Mouse (Mus musculus): ENCODE results near the gene Upf3b. TPM values are rescaled to one million over a fixed set of nuclear protein-coding genes. Genes with fewer than 3 reads are reported as not detected.
"Not testable (repeated sequence)": the region's sequence is repeated elsewhere in the genome, so short reads cannot be mapped to it uniquely, and the experiment has no call there.

Upf3b gene
- polyA plus RNA-seq, 1 experiment from 2014 or later: 9.2 TPM

DNA sequence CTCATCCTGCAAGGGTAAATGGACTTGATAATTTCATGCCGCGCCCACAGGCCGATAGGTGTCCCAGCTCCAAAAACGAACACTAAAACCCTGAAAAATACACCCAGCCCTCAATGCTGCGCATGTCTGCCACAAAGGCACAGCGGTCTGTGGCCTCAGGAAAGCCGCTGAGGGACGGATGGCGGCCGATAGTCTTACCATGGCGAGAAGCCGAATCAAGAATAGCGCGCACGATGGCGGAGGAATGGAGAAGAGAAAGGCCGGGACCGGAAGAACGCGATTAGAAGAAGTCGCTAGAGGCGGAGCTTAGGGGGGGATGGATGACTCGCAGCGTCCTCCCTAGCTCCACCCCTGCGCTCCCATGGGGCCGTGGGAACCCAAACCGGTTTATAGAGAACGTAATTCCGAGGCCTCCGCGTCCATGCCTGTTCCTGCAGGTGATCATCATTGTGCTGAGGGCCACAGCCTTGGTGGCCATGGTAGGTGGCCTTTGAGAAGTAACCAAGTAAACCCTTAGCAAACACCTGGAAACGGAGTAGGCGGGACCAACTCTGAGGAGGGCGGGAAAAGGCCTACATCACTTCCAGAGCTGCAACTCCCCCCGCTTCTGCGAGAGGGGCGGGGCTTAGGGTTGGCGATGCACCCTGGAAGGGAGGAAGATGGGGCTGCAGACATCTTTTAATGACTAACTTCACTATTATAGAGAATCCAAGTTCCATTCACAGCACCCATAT lies 25.0 kb downstream of the Upf3b start, which contains the start of gene Rpl39:
Gene Rpl39 (minus strand): TSS at position 476 of the 734 bp plus-strand sequence.
- Histone ChIP-seq H3K9me3 (ENCODE audit: control insufficient read depth, low read length) (no peaks in the 10 kb centered on the region), H3K4me3 (ENCODE audit: low read depth, low read length) (peak within 1 kb of the TSS; percentile 52), H3K27ac (replicated peaks) (peak within 1 kb of the TSS; percentile 81), H3K9ac (ENCODE audit: low read length) (peak within 1 kb of the TSS; percentile 62), H3K4me2 (replicated peaks; ENCODE audit: low read depth) (peak within 1 kb of the TSS; percentile 44), H3K4me1 (replicated peaks; ENCODE audit: control insufficient read depth, insufficient read depth) (no peaks in the 10 kb centered on the region), H3K27me3 (ENCODE audit: control insufficient read depth, insufficient read depth, low read length) (no peaks in the 10 kb centered on the region), H3K36me3 (ENCODE audit: control insufficient read depth, insufficient read depth, low read length) (no peaks in the 10 kb centered on the region)
- TF ChIP-seq EP300 (optimal IDR thresholded peaks at IDR 0.05) (no peak), CTCF (IDR thresholded peaks at IDR 0.05; ENCODE audit: low read depth) (no peak)
- ATAC-seq (ENCODE audit: low FRiP score, low TSS enrichment) (peak; percentile 94), DNase-seq (ENCODE audit: low spot score) (peak; percentile 87)
- WGBS: 9% methylated on average over 38 of the region's 38 CpGs

DNA sequence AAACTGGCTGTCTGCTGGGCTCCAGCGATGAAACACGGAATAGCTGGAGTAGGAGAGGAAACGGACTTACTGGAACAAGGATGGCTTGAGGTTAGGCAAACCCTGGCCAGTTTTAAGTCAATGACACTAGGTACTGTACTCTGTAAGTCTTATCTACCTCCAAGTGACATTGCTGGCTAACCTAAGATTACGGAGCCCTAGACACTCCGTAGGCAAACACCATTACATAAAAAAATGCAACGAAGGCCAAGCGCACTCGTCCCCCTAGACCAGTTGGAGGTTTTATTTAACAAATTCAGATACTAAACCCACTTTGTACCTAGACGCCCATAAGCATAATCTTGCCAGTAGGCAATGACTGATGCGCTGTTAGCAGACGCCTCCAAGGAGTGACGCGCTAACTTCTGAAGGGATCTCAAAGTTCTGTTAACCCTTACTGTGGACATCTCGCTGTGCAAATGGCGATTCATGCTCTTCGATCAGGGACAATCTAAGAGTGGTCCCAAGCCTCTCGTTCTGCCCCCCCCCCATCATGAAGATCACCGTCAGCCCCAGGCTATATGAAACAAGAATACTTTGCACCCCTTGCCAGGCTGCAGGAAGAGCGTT lies 25.7 kb downstream of the Upf3b start:
- Histone ChIP-seq H3K4me2 (replicated peaks; ENCODE audit: low read depth) (peak overlapping the region; percentile 42), H3K36me3 (ENCODE audit: control insufficient read depth, insufficient read depth, low read length) (no peaks in the 10 kb centered on the region), H3K4me1 (replicated peaks; ENCODE audit: control insufficient read depth, insufficient read depth) (no peaks in the 10 kb centered on the region), H3K4me3 (ENCODE audit: low read depth, low read length) (peak overlapping the region; percentile 52), H3K9me3 (ENCODE audit: control insufficient read depth, low read length) (no peaks in the 10 kb centered on the region), H3K27ac (replicated peaks) (peak overlapping the region; percentile 81), H3K9ac (ENCODE audit: low read length) (peak overlapping the region; percentile 62), H3K27me3 (ENCODE audit: control insufficient read depth, insufficient read depth, low read length) (no peaks in the 10 kb centered on the region)
- no peak for DNase-seq (ENCODE audit: low spot score)
- no peak for TF ChIP-seq CTCF (IDR thresholded peaks at IDR 0.05; ENCODE audit: low read depth)
- ATAC-seq (ENCODE audit: low FRiP score, low TSS enrichment): peak; percentile 16; the same call in 1 of the 2 replicates
- WGBS: 13% methylated on average over 19 of the region's 19 CpGs

DNA sequence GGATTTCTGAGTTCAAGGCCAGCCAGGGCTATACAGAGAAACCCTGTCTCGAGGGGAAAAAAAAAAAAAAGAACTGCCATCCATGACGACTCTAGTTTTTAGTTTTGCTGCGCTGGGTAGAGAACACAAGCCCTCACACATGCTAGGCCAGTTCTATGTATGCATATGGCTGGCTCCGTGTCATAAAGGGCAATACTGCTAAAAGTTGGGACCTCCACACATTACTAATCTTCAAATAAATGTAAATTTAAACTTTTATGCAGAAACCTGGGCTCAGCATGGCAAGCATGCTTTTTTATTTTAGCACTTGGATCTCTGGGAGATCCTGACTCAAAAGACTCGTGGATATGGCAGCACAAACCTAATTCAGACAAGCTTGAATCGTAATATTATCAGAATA lies 28.9 kb downstream of the Upf3b start:
- Histone ChIP-seq H3K9me3 (ENCODE audit: control insufficient read depth, low read length) (no peaks in the 10 kb centered on the region), H3K36me3 (ENCODE audit: control insufficient read depth, insufficient read depth, low read length) (no peaks in the 10 kb centered on the region), H3K4me2 (replicated peaks; ENCODE audit: low read depth) (no peak overlapping the region), H3K4me3 (ENCODE audit: low read depth, low read length) (no peak overlapping the region), H3K27ac (replicated peaks) (no peak overlapping the region), H3K27me3 (ENCODE audit: control insufficient read depth, insufficient read depth, low read length) (no peaks in the 10 kb centered on the region), H3K4me1 (replicated peaks; ENCODE audit: control insufficient read depth, insufficient read depth) (no peaks in the 10 kb centered on the region), H3K9ac (ENCODE audit: low read length) (no peak overlapping the region)
- TF ChIP-seq CTCF (IDR thresholded peaks at IDR 0.05; ENCODE audit: low read depth) (no peak), EP300 (optimal IDR thresholded peaks at IDR 0.05) (no peak)
- WGBS: 59% methylated on average over 6 of the region's 6 CpGs
- ATAC-seq (ENCODE audit: low FRiP score, low TSS enrichment): no peak
- no peak for DNase-seq (ENCODE audit: low spot score)

- 73% methylated on average over 3 of the region's 4 CpGs for WGBS
- H3K4me3 ChIP-seq (ENCODE audit: low read depth, low read length); DNase-seq (ENCODE audit: low spot score); H3K9ac ChIP-seq (ENCODE audit: low read length); H3K27ac ChIP-seq (replicated peaks); H3K27me3 ChIP-seq (ENCODE audit: control insufficient read depth, insufficient read depth, low read length); H3K4me1 ChIP-seq (replicated peaks; ENCODE audit: control insufficient read depth, insufficient read depth); H3K9me3 ChIP-seq (ENCODE audit: control insufficient read depth, low read length); ATAC-seq (ENCODE audit: low FRiP score, low TSS enrichment); H3K4me2 ChIP-seq (replicated peaks; ENCODE audit: low read depth); H3K36me3 ChIP-seq (ENCODE audit: control insufficient read depth, insufficient read depth, low read length): not testable (repeated sequence)
Observed at GRCm38 (mm10) chrX:37080345-37080744, 29.8 kb downstream of the Upf3b start.

DNA sequence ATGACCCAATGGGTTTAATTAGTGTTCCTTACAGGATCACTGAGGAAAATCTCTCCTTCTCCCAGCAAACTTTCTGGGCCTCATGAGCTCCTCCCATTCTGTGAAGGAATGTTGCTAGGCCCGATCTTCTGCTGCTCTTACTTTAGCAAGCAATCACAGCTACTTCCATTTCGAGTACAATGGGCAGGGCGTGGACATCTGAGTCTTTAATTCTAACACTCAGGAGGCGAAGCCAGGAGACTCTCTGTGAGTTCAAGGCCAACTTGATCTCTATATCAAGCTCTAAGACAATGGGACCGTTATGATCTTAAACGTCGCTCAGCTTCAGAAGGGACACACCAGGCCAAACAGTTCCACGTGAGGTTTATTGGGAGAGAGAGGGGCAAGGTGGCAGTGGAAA lies 33.5 kb downstream of the Upf3b start:
- Histone ChIP-seq H3K4me1 (replicated peaks; ENCODE audit: control insufficient read depth, insufficient read depth) (no peaks in the 10 kb centered on the region), H3K9ac (ENCODE audit: low read length) (no peak overlapping the region), H3K4me3 (ENCODE audit: low read depth, low read length) (no peak overlapping the region), H3K27ac (replicated peaks) (no peak overlapping the region), H3K27me3 (ENCODE audit: control insufficient read depth, insufficient read depth, low read length) (no peaks in the 10 kb centered on the region), H3K4me2 (replicated peaks; ENCODE audit: low read depth) (no peak overlapping the region), H3K9me3 (ENCODE audit: control insufficient read depth, low read length) (no peaks in the 10 kb centered on the region), H3K36me3 (ENCODE audit: control insufficient read depth, insufficient read depth, low read length) (no peaks in the 10 kb centered on the region)
- TF ChIP-seq EP300 (optimal IDR thresholded peaks at IDR 0.05) (no peak), CTCF (IDR thresholded peaks at IDR 0.05; ENCODE audit: low read depth) (no peak)
- WGBS: 64% methylated on average over 8 of the region's 8 CpGs
- DNase-seq (ENCODE audit: low spot score) (no peak), ATAC-seq (ENCODE audit: low FRiP score, low TSS enrichment) (no peak)

DNA sequence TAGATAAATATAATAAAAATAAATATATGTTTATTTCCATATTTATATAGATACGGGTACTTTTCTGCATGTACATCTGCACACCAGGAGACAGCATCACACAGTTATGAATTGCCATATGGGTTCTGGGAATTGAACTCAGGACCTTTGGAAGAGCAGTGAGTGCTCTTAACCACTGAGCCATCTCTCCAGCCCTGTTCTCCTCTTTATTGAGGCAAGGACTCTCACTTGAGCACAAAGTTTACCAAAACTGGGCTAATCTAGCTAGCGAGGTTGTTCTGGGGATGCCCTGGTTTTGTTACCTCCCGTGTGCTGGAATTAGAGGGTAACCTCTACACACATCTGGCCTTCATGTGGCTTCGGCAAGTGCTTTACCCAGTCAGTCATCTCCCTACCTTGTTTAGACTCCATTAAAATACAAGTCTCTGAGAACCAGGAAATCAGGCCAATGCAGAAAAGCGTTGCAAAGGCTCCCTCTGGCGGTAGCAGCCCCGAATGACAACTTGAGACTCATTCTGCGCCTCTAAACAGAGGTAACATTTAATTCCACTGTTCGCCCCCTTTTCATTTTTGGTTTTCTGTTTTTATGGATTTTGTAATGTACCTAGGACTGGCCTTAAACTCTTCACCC lies 35.7 kb downstream of the Upf3b start:
- Histone ChIP-seq H3K4me3 (ENCODE audit: low read depth, low read length) (no peak overlapping the region), H3K36me3 (ENCODE audit: control insufficient read depth, insufficient read depth, low read length) (no peaks in the 10 kb centered on the region), H3K27ac (replicated peaks) (no peak overlapping the region), H3K4me1 (replicated peaks; ENCODE audit: control insufficient read depth, insufficient read depth) (no peaks in the 10 kb centered on the region), H3K9me3 (ENCODE audit: control insufficient read depth, low read length) (no peaks in the 10 kb centered on the region), H3K4me2 (replicated peaks; ENCODE audit: low read depth) (no peak overlapping the region), H3K9ac (ENCODE audit: low read length) (no peak overlapping the region), H3K27me3 (ENCODE audit: control insufficient read depth, insufficient read depth, low read length) (no peaks in the 10 kb centered on the region)
- DNase-seq (ENCODE audit: low spot score) (peak; percentile 55), ATAC-seq (ENCODE audit: low FRiP score, low TSS enrichment) (no peak)
- TF ChIP-seq CTCF (IDR thresholded peaks at IDR 0.05; ENCODE audit: low read depth): peak; percentile 82
- no peak for TF ChIP-seq EP300 (optimal IDR thresholded peaks at IDR 0.05)
- WGBS: 41% methylated on average over 9 of the region's 9 CpGs
